Mouse (Mus musculus): Measurements from ENCODE around the gene Ddx54. TPM values are rescaled to one million over a fixed set of nuclear protein-coding genes. Genes with fewer than 3 reads are reported as not detected.

Gene Ddx54
- polyA plus RNA-seq, 1 experiment from 2014 or later: 59.4 TPM

DNA sequence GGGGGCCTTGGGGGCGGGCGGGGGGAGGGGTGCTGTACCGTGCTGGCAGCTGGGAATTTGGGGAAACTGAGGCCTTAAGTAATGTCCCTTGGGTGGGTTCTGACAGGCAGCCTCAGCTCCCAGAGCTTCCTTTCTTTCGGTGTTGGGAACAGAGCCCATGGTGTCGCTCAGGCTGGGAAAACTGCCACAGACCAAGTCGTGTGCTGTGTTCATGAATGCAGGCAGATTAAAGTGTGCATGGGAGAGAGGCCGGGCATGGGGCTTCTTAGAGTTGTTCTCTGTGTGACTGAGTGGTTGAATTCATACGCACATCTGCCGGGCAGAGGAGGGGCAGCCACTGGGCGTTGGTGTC, 9.3 kb downstream of the Ddx54 start:
- no peak overlapping the region for H3K4me3 ChIP-seq
- WGBS: 92% methylated on average over 10 of the region's 10 CpGs
- no peaks in the 10 kb centered on the region for H3K27me3 ChIP-seq (ENCODE audit: low read depth, poor library complexity, severe bottlenecking)
- H3K27ac ChIP-seq (replicated peaks): no peak overlapping the region
- H3K9me3 ChIP-seq (replicated peaks): no peaks in the 10 kb centered on the region
- H3K4me1 ChIP-seq: peaks cover 12% of the 10 kb centered on the region
- no peak for DNase-seq (ENCODE audit: low spot score)
- peaks cover 100% of the 10 kb centered on the region for H3K36me3 ChIP-seq

DNA sequence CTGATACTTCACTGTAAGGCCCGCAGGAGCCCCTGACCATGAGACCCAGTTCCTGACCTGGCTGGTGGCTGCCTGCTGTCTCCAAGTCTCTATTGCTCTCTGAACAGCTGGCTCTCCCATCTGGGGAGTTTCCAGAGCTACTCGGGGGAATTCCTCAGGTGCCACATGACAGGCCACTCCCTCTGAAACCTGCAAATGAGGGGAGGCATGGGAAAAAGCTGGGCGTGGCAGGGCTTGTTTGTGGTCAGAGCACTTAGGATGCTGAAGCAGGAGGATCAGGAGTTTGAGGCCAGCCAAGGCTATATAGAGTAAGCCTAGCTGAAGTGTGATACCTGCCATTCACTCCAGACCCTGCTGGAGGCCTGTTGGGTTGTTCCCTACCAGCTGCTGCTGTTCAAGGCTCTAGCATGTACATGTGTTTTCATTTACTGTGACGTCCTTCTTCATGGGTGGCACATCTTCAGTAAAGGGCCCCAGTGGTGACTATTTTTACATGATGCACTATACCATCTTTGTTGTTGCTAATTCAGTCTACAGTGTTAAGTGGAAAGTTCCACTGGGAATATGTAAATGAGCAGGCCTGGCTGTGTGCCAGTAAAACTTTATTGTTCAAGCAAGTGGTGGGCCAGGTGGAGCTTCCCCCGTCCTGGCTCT, 9.8 kb downstream of the Ddx54 start:
- Histone ChIP-seq H3K4me1 (peaks cover 12% of the 10 kb centered on the region), H3K27ac (replicated peaks) (no peak overlapping the region), H3K9me3 (replicated peaks) (no peaks in the 10 kb centered on the region), H3K27me3 (ENCODE audit: low read depth, poor library complexity, severe bottlenecking) (no peaks in the 10 kb centered on the region), H3K4me3 (no peak overlapping the region), H3K36me3 (peaks cover 100% of the 10 kb centered on the region)
- no peak for DNase-seq (ENCODE audit: low spot score)
- WGBS: 83% methylated on average over 5 of the region's 5 CpGs

DNA sequence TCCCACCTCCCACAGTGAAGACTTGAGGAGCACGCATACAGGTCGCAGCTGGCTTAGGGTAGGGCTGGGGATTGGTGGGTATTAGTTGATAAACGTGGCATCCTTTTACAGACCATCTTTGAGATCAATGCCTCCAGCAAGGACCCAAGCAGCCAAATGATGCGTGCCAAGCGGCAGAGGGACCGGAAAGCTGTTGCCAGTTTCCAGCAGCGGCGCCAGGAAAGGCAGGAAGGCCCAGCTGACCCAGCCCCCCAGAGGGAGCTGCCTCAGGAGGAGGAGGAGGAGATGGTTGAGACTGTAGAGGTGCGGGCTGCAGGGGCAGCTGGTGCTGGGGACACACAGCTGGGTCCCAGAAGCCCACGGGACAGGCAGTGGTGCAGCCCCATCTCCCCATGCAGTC, 11.9 kb downstream of the Ddx54 start:
- H3K9me3 ChIP-seq (replicated peaks): no peaks in the 10 kb centered on the region
- peaks cover under 1% of the 10 kb centered on the region for H3K27me3 ChIP-seq (ENCODE audit: low read depth, poor library complexity, severe bottlenecking)
- no peak overlapping the region for H3K4me3 ChIP-seq
- no peak for DNase-seq (ENCODE audit: low spot score)
- H3K27ac ChIP-seq (replicated peaks): no peak overlapping the region
- WGBS: 95% methylated on average over 10 of the region's 10 CpGs
- H3K36me3 ChIP-seq: peaks cover 98% of the 10 kb centered on the region
- peaks cover 21% of the 10 kb centered on the region for H3K4me1 ChIP-seq

DNA sequence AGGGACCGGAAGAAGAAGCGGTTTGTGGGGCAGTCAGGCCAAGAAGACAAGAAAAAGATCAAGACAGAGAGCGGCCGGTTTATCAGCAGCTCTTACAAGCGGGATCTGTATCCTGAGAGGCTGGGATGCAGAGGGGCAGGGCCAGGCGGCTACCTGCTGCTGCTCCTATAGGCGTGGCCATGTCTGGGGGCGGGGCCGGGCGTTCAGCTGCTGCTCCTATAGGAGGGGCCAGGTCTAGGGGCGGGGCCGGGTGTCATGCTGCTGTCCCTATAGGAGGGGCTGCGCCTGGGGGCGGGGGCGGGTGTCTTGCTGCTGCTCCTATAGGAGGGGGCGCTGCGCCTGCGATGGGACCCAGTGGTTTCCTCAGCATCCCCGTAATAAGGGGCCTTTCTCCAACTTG, 13.9 kb downstream of the Ddx54 start:
- no peaks in the 10 kb centered on the region for H3K9me3 ChIP-seq (replicated peaks)
- DNase-seq (ENCODE audit: low spot score): peak; percentile 69
- H3K4me1 ChIP-seq: peaks cover 27% of the 10 kb centered on the region
- H3K36me3 ChIP-seq: peaks cover 78% of the 10 kb centered on the region
- 23% methylated on average over 18 of the region's 19 CpGs for WGBS
- H3K27ac ChIP-seq (replicated peaks): no peak overlapping the region
- H3K27me3 ChIP-seq (ENCODE audit: low read depth, poor library complexity, severe bottlenecking): peaks cover 21% of the 10 kb centered on the region
- H3K4me3 ChIP-seq: no peak overlapping the region

DNA sequence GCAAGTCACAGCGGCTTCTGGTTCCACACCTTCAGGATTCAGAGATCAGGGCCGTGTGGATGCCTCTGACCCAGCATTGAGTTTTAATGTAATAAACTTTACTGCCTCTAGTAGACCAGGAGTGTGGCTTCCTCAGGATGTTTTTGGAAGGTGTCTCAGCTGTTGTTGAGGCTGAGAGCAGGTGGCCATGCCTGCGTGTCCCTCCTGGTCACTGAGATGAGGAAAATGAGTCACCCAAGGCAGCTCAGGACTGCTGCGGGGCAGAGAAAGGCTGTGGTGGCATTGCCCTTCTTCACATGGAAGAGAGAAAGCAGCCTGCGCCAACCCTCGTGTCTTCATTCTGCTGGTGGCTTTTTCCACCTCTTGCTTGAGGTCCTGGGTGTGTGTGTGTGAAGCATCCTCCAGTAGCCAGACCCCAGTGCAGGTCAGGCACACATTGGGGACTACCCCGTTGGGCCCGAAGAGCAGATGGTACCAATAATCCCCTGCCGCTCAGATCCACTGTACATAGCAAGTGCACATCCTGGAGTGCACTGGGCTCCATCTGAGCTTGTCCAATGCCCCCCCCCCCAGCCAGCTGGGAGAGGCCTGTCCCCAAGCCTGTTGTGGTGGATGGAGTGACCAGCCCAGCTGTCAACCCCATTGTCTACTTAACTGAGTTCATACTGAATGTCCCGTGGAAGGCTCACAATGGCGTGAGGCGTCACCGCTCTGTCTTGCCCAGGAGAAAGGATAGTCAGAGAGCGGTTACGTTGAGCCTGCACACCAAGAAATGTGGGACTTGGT, 15.2 kb downstream of the Ddx54 start:
- H3K9me3 ChIP-seq (replicated peaks): no peaks in the 10 kb centered on the region; the same call in 1 of the 2 replicates
- no peak overlapping the region for H3K4me3 ChIP-seq
- peaks cover 65% of the 10 kb centered on the region for H3K36me3 ChIP-seq
- H3K27me3 ChIP-seq (ENCODE audit: low read depth, poor library complexity, severe bottlenecking): peaks cover 29% of the 10 kb centered on the region
- DNase-seq (ENCODE audit: low spot score): no peak
- peaks cover 28% of the 10 kb centered on the region for H3K4me1 ChIP-seq
- WGBS: 91% methylated on average over 15 of the region's 15 CpGs
- H3K27ac ChIP-seq (replicated peaks): no peak overlapping the region; the same call in 1 of the 2 replicates

DNA sequence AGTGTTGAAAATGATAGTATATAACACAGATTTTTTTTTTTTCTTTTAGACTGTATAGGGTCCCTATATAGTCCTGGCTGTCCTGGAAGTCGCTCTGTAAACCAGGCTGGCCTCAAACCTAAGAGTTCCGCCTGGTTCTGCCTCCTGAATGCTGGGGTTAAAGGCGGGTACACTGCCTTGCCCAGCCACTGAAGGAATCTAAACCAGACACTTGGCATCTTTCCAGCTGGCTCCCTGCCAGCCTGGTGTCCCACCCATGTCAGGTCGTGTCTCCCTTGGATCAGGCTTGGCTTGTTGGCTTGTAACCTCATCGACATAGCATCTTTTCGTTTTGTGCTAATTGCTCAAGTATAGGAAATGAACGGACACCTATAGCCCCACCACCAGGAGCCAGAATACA, 16.1 kb downstream of the Ddx54 start:
- no peaks in the 10 kb centered on the region; the same call in 1 of the 2 replicates for H3K9me3 ChIP-seq (replicated peaks)
- no peak for DNase-seq (ENCODE audit: low spot score)
- peaks cover 56% of the 10 kb centered on the region for H3K36me3 ChIP-seq
- no peak overlapping the region for H3K4me3 ChIP-seq
- WGBS: 87% methylated on average over 7 of the region's 7 CpGs
- peaks cover 31% of the 10 kb centered on the region for H3K27me3 ChIP-seq (ENCODE audit: low read depth, poor library complexity, severe bottlenecking)
- no peak overlapping the region for H3K27ac ChIP-seq (replicated peaks)
- H3K4me1 ChIP-seq: peaks cover 28% of the 10 kb centered on the region

DNA sequence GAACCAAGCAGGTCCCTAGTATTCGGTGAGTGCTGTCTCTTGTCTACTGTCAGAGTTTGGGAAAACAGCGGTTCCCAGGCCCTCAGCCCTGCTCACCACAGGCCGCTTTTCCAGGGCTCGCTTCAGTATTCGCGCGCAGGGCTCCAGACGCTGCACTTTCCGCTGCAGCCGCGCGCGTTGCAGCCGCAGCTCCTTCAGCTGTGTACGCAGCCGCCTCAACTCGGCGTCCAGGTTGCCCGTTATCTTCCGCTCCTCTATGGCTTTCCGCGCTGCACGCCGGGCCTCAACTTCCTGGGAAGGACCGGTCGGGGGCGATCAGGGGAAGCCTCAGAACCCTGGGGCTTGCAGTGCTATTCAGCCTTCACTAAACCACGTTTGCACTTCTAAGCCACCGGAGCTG, 18.6 kb downstream of the Ddx54 start:
- H3K27me3 ChIP-seq (ENCODE audit: low read depth, poor library complexity, severe bottlenecking): peaks cover 34% of the 10 kb centered on the region
- H3K4me3 ChIP-seq: peak overlapping the region; percentile 39
- peaks cover 27% of the 10 kb centered on the region for H3K4me1 ChIP-seq
- no peaks in the 10 kb centered on the region; the same call in 1 of the 2 replicates for H3K9me3 ChIP-seq (replicated peaks)
- WGBS: 15% methylated on average over 29 of the region's 29 CpGs
- no peak for DNase-seq (ENCODE audit: low spot score)
- H3K36me3 ChIP-seq: peaks cover 31% of the 10 kb centered on the region
- H3K27ac ChIP-seq (replicated peaks): no peak overlapping the region

DNA sequence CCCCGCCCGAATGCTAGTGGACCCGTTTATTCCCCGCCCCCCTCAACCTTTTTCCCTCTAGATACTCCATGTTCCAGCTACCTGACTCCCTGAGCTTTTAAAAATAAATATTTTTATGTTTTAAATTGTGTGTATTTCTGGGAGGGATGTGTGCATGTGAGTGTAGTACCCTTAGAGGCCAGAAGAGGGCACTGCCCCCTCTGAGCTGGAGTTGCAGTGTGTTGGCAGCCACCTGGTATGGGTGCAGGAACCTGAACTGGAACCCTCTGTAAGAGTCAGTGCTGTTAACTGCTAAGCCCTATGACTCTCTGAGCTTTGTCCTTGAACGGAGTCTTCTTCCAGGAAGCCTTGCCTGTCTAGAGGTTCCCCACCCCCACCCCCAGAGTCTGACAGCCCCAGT, 19.4 kb downstream of the Ddx54 start:
- H3K4me3 ChIP-seq: no peak overlapping the region
- no peak for DNase-seq (ENCODE audit: low spot score)
- H3K27me3 ChIP-seq (ENCODE audit: low read depth, poor library complexity, severe bottlenecking): peaks cover 34% of the 10 kb centered on the region
- WGBS: 89% methylated on average over 5 of the region's 5 CpGs
- no peak overlapping the region for H3K27ac ChIP-seq (replicated peaks)
- peaks cover 23% of the 10 kb centered on the region for H3K36me3 ChIP-seq
- H3K9me3 ChIP-seq (replicated peaks): no peaks in the 10 kb centered on the region; the same call in 1 of the 2 replicates
- peaks cover 20% of the 10 kb centered on the region for H3K4me1 ChIP-seq

DNA sequence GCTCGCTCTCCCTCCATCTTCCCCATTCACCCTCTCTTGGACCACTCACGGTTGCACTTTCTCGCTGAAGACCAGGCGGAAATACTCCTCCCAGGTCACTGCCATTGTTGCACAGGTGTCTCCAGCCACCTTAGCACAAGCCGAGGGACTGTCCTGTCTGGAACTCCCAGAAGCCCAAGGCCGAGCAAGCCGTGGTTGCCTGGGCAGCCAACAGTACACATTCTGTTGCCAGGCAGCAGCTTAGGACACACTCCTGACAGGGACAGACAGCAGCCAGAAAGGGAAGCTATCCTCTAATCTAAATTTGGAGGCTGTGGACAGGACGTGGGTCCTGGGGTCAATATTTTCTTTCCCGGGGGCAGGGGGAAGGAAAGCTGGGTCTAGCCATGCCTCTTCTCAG, 21.6 kb downstream of the Ddx54 start, which contains the start of gene Cfap73:
Gene Cfap73, minus strand, starts transcription at position 105 of the 400 bp plus-strand sequence.
- no peaks in the 10 kb centered on the region; the same call in 1 of the 2 replicates for H3K9me3 ChIP-seq (replicated peaks)
- H3K36me3 ChIP-seq: peaks cover 2% of the 10 kb centered on the region; the same call in 1 of the 2 replicates
- H3K27me3 ChIP-seq (ENCODE audit: low read depth, poor library complexity, severe bottlenecking): peaks cover 34% of the 10 kb centered on the region
- H3K27ac ChIP-seq (replicated peaks): no peak within 1 kb of the TSS
- peaks cover 12% of the 10 kb centered on the region for H3K4me1 ChIP-seq
- no peak within 1 kb of the TSS for H3K4me3 ChIP-seq
- DNase-seq (ENCODE audit: low spot score): no peak
- 66% methylated on average over 9 of the region's 9 CpGs for WGBS

DNA sequence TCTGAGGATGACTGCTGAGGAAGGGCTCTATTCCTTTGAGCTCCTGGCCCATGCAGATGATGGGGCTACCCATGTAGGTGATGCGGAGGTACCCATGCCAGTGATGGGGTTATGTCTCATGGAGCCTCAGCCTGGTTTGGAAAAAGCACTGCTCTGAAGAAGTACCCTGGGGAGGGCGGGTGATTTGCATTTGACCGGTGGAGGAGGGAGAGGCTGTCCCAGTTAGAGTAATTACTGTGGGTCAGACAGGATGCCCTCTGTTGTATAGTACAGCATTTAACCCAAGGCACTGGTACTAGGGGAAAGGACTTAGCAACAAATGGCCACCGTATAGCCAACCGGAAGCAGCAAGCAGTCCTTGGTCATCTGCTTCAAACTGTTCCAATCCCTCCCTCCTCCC, 22.3 kb downstream of the Ddx54 start:
- Histone ChIP-seq H3K4me1 (peaks cover 12% of the 10 kb centered on the region), H3K36me3 (no peaks in the 10 kb centered on the region), H3K9me3 (replicated peaks) (no peaks in the 10 kb centered on the region; the same call in 1 of the 2 replicates), H3K4me3 (no peak overlapping the region), H3K27me3 (ENCODE audit: low read depth, poor library complexity, severe bottlenecking) (peaks cover 28% of the 10 kb centered on the region), H3K27ac (replicated peaks) (no peak overlapping the region)
- WGBS: 59% methylated on average over 5 of the region's 5 CpGs
- DNase-seq (ENCODE audit: low spot score): no peak

DNA sequence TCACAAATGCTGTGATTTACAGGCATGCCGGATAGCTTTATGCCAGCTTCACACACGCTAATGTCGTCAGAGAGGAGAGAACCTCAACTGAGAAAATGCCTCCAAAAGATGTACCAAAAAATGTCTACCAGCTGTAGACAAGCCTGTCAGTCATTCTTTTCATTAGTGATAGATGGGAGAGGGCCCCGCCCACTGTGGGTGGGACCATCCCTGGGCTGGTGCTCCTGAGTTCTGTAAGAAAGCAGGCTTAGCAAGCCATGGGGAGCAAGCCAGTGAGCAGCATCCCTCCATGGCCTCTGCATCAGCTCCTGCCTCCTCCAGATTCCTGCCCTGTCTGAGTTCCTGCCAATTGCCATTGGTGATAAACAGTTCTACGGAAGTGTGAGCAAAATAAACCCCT, 23.1 kb downstream of the Ddx54 start:
- no peak overlapping the region for H3K4me3 ChIP-seq
- WGBS: 91% methylated on average over 5 of the region's 5 CpGs
- no peak for DNase-seq (ENCODE audit: low spot score)
- H3K36me3 ChIP-seq: no peaks in the 10 kb centered on the region
- peaks cover 14% of the 10 kb centered on the region for H3K4me1 ChIP-seq
- H3K27ac ChIP-seq (replicated peaks): no peak overlapping the region
- no peaks in the 10 kb centered on the region; the same call in 1 of the 2 replicates for H3K9me3 ChIP-seq (replicated peaks)
- H3K27me3 ChIP-seq (ENCODE audit: low read depth, poor library complexity, severe bottlenecking): peaks cover 21% of the 10 kb centered on the region

DNA sequence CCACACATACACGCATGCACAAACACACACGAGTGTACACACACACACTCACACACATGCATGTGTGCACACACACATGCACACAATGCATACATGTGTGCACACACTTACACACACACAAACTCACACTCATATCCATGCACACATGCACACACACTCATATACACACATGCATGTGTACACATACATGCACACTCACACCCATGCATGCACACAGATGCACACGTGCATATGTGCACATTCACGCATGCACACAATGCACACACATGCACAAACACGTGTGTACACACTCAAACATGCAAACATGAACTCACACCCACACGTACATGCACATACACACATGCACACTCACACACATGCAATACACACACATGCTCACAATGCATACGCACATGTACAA, 27.6 kb downstream of the Ddx54 start:
- Histone ChIP-seq H3K9me3 (replicated peaks) (no peaks in the 10 kb centered on the region), H3K4me3 (no peak overlapping the region), H3K27me3 (ENCODE audit: low read depth, poor library complexity, severe bottlenecking) (no peaks in the 10 kb centered on the region), H3K4me1 (0 out of 2 replicates have a peak, but pooled peaks cover 3% of the 10 kb centered on the region), H3K36me3 (no peaks in the 10 kb centered on the region), H3K27ac (replicated peaks) (no peak overlapping the region)
- no peak for DNase-seq (ENCODE audit: low spot score)
- WGBS: 92% methylated on average over 7 of the region's 7 CpGs

All from midbrain, embryonic 10.5 days (tissue).